Mouse (Mus musculus) stomach, embryonic 15.5 days (tissue): ENCODE results near the gene Ubac2. TPM values are rescaled to one million over a fixed set of nuclear protein-coding genes. Genes with fewer than 3 reads are reported as not detected.
"Not testable (repeated sequence)": the region's sequence is repeated elsewhere in the genome, so short reads cannot be mapped to it uniquely, and the experiment has no call there.

Experiments used
- ATAC-seq: fragments of 200-750 bp; cut with Nextera tagmentation; 2 replicates; pipeline ENCODE4 v1.8.0; 2017; ENCODE audit warnings: low read depth, moderate number of reproducible peaks, moderate TSS enrichment; ENCODE audit not compliant: insufficient read depth, low FRiP score
- H3K27ac ChIP-seq: fragments of 300-500 bp; sonication (generic); 2 replicates; pipeline ENCODE4 v1.5.1; 2015; ENCODE audit warnings: mild to moderate bottlenecking, inconsistent platforms
- H3K27me3 ChIP-seq: fragments of 300-500 bp; sonication (generic); replicated peaks from 2 replicates; pipeline ENCODE4 v1.6.1; 2015; ENCODE audit warnings: inconsistent platforms
- H3K36me3 ChIP-seq: fragments of 300-500 bp; sonication (generic); 2 replicates; pipeline ENCODE4 v1.6.1; 2015; ENCODE audit warnings: inconsistent platforms
- H3K4me1 ChIP-seq: fragments of 300-500 bp; sonication (generic); 2 replicates; pipeline ENCODE4 v1.6.1; 2015; ENCODE audit warnings: inconsistent platforms
- H3K4me2 ChIP-seq: fragments of 300-500 bp; sonication (generic); 2 replicates; pipeline ENCODE4 v1.6.1; 2015; ENCODE audit warnings: mild to moderate bottlenecking, inconsistent platforms
- H3K4me3 ChIP-seq: fragments of 300-500 bp; sonication (generic); replicated peaks from 2 replicates; pipeline ENCODE4 v1.5.1; 2015; ENCODE audit warnings: inconsistent platforms
- H3K9ac ChIP-seq: fragments of 300-500 bp; sonication (generic); 2 replicates; pipeline ENCODE4 v1.6.1; 2015; ENCODE audit warnings: inconsistent platforms
- H3K9me3 ChIP-seq: fragments of 300-500 bp; sonication (generic); 2 replicates; pipeline ENCODE4 v1.6.1; 2016; ENCODE audit warnings: inconsistent platforms
- WGBS: fragments of 180-500 bp; shearing (Covaris S2); methylation state at CpG from one replicate; pipeline ENCODE4 v1.1.7; 2015; 5-methylcytosine and 5-hydroxymethylcytosine counted together
- polyA plus RNA-seq: library from polyadenylated mRNA; unstranded; fragments of >200 nt; fragmentation: Nextera tagmentation; extraction: Ambion mirVana; gene quantifications from 2 replicates; pipeline ENCODE4 v1.2.1, GENCODE M21; 2015

Gene Ubac2
- polyA plus RNA-seq, 1 experiment from 2014 or later, result 61.6 TPM

DNA sequence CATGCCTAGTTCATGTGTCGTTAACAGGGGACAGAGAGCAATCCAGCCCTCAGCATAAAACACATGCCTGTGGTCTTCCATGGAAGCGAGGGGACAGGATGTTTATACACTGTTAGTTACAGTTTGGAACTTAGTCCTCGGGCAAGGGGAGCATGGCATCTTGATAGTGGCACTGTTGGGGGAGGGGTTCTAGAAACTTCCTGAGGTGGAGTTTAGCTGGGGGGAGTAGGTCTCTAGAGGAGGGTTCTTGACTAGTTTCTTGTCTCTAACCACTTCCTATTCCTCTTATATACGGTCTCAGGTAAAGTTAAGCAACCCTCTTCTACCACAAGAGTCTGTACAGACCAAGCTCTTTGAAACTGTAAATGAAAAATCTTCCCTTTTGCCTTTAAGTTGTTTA is 187.8 kb downstream of the Ubac2 start:
- WGBS, result 57% methylated on average over 4 of the region's 4 CpGs
- no peak overlapping the region for H3K9ac ChIP-seq
- H3K36me3 ChIP-seq, result no peaks in the 10 kb centered on the region
- no peak overlapping the region for H3K4me2 ChIP-seq
- no peak overlapping the region for H3K27ac ChIP-seq
- no peaks in the 10 kb centered on the region for H3K27me3 ChIP-seq
- no peak for ATAC-seq
- no peaks in the 10 kb centered on the region for H3K4me1 ChIP-seq
- no peaks in the 10 kb centered on the region for H3K9me3 ChIP-seq
- H3K4me3 ChIP-seq, result no peak overlapping the region

DNA sequence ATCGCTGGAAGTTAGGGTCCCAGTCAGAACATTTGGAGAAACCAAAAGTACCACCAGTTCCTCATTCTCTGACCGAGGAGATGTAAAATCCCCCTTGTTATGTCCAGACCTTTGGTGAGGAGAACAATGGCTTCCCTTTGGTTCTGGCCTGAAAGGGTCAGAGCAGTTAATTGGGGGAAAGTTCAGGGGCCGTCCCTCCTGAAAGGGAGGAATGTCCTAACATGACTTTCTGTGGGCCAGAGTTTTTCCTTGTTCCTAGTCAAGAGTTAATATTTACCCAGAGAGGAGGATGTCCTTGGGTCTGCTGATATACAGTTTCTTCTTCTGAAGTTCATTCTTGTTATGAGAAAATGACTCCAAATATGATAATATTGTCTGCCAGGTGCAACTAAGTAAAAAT is 189.6 kb downstream of the Ubac2 start:
- H3K27ac ChIP-seq, H3K4me1 ChIP-seq, H3K4me2 ChIP-seq, H3K4me3 ChIP-seq, H3K9me3 ChIP-seq, H3K9ac ChIP-seq, H3K36me3 ChIP-seq, ATAC-seq, H3K27me3 ChIP-seq: not testable (repeated sequence)
- 56% methylated on average over 3 of the region's 3 CpGs for WGBS

DNA sequence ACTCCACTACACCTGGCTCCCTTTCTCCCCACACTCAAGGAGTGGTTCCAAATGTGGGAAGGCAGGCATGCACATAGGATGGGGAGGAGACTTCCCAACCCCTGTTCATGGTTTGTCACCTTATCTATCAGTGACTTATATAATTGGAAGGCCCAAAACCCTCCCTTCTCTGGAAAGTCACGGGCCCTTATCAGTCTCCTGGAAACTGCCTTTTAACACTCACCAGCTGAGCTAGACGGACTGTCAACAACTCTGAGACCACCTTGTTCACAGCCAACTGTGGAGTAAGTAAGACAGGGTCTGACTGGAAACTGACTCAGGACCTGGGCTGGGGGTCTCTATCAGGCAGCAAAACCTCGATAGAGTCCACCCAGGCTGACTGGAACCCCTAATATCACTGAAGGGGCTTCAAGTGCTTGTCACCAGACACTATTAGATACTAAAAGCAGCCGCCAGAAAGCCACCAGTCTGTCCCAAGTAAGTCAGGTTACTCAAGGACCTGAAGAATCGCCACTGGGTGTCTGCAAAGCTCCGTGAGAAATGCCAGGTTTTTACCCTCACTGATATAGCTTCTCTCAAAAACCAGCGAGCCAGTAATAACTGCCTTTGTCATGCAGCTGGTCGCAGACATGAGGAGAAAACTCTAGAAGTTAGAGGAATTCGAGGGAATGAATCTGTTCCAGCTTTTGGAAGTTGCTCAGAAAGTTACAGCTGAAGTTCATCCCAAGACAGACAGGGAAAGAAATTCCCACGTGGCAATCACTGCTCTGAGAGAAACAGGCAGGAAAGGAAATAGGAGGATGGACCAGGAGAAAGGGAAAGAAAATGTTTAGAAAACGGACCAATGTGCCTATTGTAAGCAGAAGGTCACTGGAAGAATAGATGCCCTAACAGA is 190.6 kb downstream of the Ubac2 start:
- 39% methylated on average over 11 of the region's 11 CpGs for WGBS
- no peak overlapping the region for H3K4me3 ChIP-seq
- no peak for ATAC-seq
- H3K27me3 ChIP-seq, result no peaks in the 10 kb centered on the region
- H3K9me3 ChIP-seq, result no peaks in the 10 kb centered on the region
- no peak overlapping the region for H3K9ac ChIP-seq
- H3K27ac ChIP-seq, result peak overlapping the region; percentile 27; the same call in 1 of the 2 replicates
- no peak overlapping the region for H3K4me2 ChIP-seq
- no peaks in the 10 kb centered on the region for H3K36me3 ChIP-seq
- H3K4me1 ChIP-seq, result no peaks in the 10 kb centered on the region

DNA sequence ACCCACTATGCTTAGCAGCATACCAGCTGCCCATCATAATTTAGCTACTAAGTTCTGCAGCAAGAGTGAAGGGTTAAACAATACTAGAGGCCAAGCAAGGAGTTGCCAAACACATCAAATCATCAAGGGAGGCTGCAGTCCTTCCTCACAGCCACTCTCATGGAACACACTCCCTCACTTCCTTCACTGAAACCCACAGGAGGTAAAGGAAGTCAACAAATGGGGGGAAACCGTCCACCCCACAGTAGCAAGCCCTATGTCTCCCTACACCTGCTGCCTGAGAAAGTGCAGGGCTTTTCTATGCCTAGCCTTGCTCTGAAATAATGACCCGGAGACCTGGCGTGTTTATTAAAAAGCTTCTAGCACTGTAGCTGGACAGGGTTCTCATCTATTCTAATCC is 191.5 kb downstream of the Ubac2 start:
- Histone ChIP-seq H3K9me3 (no peaks in the 10 kb centered on the region), H3K27ac (no peak overlapping the region), H3K4me2 (no peak overlapping the region), H3K4me3 (no peak overlapping the region), H3K27me3 (no peaks in the 10 kb centered on the region), H3K36me3 (no peaks in the 10 kb centered on the region), H3K4me1 (no peaks in the 10 kb centered on the region), H3K9ac (no peak overlapping the region)
- WGBS, result 67% methylated on average over 3 of the region's 3 CpGs
- no peak for ATAC-seq

Other genes with a start within 250 kb of the Ubac2 start
- 14.0 and 14.3 TPM in 2 replicates for gene Dock9, start 80.8 kb upstream of the Ubac2 start, polyA plus RNA-seq
- gene Gpr18, start 37.2 kb downstream of the Ubac2 start, polyA plus RNA-seq, result 0.28 and 0.42 TPM in 2 replicates
- gene Gpr183, start 86.6 kb downstream of the Ubac2 start, polyA plus RNA-seq, result 4.1 and 4.3 TPM in 2 replicates
- not detected in 2 replicates for gene Timm8a2, start 156.1 kb downstream of the Ubac2 start, polyA plus RNA-seq
- 186 and 206 TPM in 2 replicates for gene Tm9sf2, start 228.4 kb downstream of the Ubac2 start, polyA plus RNA-seq